Mouse (Mus musculus) NIH3T3 (cell line): ENCODE measurements around the gene Hcfc2.

ENCODE experiments used
- DNase-seq: peaks from one replicate; pipeline ENCODE4 v3.0.0-alpha.2; 2012; ENCODE audit warnings: low read depth

The Hcfc2 gene

DNA sequence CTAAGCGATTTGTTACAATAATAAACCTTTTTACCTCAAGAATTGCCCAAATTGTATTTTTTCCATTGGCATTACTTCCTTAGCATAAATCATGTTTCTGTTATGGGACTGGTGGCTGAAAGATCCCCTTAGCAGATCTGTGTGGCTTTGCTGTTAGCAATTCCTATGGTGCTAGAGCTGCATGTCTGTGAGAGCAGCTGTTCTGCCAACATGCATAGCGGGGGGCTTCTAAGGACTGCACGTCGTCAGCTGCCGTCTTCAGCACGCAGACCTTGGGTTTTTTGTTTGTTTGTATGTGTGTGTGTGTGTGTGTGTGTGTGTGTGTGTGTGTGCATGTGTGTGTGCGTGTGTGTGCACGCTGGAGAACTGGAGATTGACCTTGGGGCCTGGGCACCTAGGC is 45.4 kb downstream of the Hcfc2 start:
- DNase-seq, result no peak

DNA sequence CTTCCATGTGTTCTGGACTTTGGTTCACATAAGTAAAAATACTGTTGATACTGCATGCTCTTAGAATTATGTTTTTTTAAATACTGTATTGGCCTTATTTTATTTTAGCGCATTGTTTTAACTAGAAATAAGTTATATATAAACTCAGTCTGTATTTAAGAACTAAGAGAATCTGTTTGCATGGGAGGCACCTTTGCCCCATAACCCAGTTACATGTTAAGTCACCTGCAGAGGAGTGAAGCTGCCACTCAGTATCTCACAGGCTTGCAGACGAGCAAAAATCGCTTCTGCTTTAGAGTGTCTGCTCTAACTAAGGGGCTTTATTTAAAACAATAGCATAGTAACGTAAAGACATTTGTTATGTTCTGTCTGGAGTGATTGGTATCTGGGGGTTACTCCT is 45.9 kb downstream of the Hcfc2 start:
- DNase-seq, result no peak

DNA sequence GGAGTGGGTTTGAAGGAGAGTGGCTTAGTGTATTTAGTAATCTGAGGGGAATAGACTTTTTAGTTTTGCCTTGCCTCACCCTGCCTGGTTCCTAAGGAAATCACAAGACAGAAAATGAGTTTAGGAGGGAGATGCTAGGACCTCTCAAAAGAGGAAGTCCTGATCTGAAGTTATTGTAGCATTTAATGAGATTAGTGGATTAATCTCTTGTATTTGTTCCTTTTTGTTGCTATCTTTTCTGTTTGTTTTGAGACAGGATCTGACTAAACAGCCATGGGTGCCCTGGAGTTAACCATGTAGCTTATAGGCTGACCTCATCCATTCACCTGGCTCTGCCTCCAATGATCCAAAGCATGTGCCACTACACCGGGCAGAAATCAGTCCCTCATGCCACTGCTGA is 46.6 kb downstream of the Hcfc2 start:
- no peak for DNase-seq

DNA sequence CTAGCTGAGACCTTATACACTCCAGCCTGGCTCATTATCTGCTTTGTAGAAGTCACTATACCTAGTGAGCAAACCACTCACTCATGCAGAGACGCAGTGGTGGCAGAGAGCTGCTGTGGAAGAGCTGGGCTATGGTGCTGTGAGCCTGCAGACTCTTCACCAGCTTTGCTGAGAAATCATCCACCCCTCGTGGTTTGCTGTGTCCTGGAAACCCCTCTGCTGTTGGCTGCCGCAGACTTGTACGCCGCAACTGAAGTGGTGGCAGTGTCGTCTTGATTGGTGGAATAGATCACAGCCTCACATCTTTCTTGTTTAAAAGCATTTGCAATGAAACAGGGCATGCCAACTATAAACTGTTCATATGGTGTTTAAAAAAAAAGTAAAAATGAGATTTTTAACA is 48.3 kb downstream of the Hcfc2 start:
- DNase-seq, result no peak

DNA sequence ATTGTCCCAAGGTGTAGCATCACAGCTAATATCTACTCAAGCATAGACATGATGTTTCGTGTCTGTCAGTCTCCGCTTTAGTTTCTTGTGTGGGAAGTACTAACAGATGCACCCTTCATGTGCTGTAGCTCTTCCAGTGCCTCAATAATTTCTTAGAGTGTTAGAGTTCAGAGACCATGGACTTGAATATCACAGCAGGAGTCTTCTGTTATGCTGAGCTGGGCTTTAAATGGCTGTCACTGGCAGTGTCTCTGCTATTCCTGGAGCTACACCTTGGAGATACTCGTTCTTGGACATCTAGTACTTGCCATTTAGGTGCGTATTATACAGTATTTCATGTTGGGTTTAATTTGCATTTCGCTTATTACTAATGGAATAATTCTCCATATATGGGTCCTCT is 49.3 kb downstream of the Hcfc2 start:
- DNase-seq, result no peak

DNA sequence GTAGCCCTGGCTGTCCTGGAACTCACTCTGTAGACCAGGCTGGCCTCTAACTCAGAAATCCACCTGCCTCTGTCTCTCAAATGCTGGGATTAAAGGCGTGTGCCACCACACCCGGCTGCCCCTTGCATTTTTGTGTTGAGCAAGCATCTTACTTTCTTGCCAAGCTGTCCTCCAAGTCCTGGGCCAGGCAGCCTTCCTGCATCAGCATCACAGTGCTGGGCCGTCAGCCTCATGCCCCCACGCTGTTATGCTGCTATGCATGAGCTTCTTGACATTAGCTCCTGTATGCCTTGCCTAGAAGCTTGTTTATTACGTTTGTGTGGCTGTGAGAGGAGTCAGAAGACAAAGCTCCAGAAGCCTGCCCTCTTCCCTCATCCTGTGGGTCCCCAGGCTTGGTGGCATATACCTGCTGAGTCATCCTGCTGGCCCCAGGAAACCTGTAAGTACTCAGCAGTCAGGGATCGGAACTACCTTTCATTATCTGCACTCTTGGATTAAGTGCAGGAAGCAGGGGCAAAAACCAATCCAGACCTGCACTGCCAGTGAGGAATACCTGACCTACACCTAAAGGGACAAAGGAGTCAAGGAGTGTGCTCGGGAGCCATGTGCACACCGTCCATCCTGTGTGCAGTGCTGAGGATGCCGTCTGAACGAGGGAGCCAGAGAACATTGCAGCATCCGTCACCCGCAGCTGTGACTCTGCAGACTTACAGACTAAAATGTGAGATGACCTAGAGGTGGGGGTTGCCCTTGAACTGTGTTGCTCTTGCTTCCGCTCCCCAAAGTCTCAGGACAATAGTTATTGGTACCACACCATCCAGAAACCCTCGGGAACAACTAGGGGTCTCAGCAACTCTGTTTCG is 51.3 kb downstream of the Hcfc2 start:
- DNase-seq, result no peak

DNA sequence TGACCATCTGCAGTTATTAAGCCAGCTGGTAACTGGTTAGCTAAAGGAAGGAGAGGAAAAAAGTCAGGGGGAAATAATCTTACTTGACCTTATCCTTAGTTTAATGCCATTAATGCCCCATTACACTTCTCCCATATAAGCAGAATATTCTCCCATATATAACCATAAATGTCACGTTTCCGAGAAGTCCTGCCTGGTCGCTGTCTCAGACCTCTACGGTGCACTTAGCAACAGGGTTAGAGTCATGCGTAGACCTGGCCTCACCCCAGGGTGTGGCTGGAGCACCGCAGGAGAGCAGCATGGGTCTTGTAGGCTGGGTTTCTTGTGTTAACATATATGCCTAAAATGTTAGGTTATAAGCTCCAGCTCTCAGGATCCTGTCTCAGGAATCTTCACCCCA is 54.8 kb downstream of the Hcfc2 start:
- DNase-seq, result no peak

DNA sequence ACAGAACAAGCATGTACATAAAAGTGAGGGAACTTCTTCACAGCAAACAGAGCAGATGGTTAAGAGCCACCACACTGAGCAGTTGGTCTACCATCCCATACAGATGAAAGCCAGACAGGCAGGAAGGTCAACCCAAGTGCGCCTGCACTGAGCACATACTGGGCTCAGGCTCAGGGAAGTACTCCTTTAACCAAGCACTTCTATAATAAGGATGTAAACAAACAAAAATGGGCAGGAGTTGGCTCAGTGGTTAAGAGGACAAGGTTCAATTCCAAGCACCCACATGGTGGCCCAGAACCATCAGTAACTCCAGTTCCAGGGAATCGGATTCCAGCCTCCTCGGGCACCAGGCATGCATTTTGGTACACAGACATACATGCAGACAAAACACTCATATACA is 57.0 kb downstream of the Hcfc2 start:
- no peak for DNase-seq

DNA sequence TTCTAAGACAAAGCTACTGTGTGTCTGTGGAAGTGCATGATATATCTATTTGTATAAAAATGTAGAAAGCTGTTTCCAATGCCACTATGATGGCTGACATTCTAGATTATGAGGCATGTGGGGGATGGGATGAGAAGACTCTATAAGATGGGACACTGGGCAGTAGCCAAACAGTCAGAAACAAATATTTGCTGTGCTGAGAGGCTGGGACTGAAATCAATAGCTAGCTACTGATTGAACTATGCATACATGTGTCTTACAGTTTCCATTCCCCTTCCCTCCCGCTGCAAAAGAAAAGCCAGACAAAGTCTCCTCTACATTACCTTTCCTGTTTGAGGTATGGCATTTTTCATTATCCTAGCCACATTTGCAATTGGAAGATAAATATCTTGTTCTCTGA is 58.7 kb downstream of the Hcfc2 start:
- no peak for DNase-seq

DNA sequence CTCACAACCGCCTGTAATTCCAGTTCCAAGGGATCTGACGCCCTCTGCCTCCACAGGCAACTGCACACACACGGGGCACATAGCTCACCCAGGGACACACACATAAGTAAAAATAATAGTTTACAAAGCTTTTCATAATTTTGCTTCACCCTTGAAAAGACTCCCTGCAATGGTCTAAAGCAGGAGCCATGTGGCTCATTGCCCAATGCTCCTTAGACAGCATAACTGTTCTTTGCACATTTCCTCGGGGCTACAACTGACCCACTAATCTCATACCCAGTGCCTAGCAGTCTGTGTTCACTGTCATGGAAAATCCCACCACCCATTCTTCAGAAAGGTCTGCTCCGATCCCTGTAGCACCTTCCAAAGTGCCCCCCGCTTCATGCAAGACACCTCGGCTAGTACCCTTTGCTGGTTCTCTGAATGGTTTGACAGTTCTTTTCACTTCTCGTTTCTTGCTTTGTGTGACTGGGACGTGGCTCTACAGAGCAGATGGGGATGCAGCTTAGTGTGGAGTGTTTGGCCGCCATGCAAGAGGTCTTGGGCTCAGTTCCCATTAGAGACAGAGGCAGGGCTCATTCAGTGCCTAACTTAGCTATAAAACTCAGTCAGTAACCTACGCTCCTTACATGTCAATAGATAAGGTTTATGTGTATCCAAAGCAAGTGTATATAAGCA is 59.4 kb downstream of the Hcfc2 start:
- no peak for DNase-seq

DNA sequence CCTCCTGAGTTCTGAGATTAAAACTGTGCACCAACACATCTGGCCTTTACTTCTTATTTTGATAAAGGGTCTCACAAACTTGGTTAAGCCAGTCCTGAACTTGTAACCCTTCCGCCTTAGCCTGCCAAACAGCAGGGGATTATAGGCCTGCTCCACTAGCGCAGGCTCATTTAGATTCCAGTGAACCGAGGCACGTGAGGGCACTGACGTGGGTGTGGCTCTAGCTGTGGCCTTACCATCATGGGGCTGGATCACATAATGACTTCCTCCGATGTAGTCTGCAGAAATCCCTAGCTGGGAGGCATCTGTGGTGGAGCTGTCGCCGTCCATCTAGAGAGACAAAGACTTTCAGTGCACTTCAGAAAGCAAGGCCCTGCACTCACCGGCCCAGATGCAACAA is 60.5 kb downstream of the Hcfc2 start:
- DNase-seq, result no peak

DNA sequence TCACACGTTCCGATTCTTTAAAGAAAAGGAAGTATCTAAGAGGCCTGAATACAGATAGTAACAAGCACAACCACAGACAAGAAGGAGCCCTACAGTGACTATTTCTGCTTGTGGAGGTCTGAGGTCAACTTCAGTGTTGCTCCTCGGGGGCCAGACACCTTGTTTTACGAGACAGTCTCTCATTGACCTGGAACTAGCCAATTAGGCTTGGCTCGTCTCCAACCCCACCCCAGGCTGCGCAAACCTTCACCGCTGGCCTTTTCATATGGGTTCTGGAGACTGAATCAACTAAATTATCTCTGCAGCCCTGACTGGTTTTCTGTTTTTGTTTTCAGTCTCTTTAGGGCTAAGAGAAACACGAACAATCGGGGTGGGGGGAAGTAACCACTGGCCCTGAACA is 61.4 kb downstream of the Hcfc2 start:
- DNase-seq, result no peak

DNA sequence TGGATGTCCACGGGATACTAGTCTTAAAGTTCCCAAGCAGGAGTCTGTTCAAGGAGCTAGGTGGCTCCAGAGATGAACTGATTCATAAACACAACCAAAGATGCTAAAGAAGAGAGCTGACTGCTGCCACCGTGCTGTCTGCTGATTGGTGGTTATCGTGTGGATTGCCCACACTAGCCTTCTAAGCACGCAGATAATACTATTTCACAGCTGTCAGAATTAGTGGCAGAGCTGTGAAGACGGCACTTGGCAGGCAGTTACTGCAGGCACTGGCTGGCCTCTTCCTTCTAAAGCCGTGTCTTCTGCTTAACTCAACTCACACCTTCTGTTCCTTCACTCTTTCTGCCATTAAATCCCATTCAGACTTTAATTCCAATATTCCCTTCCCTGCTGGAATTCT is 62.4 kb downstream of the Hcfc2 start:
- DNase-seq, result no peak

DNA sequence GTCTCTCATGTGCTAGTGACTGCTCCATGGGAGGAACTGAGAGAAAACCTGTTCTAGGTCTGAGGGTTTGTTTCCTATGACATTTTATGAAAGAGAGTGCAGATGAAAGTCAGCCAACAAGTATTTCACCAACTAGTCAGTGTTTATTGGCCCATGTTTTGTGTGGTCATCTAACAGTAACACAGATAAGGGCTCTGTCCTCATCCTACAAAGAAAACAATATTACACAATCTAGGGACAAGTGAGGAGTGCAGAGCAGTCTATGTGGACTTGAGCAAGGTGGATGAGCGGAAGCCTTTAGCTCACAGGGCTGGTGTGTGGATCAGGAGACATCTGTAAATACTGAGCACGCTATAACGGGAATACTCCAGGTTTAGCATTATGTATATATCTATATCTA is 62.9 kb downstream of the Hcfc2 start:
- DNase-seq, result no peak

DNA sequence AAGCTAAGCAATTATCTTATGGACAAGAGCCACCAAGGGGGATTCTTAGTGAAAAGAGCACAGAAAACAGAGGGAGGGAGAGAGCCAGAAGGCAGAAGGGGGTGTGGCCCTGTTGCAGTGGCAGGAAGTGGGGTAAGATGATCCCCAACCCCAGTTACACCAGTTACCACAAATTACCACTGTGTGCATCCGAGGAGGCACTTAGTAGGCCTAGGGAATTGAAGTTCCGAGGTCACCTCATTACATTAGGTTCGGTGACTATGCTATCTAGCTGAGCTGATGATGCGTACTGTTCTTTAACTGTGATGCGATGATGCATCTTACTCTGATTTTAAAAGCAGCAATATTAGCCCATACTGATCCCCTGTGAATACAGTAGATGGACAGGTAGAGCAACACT is 63.7 kb downstream of the Hcfc2 start:
- DNase-seq, result no peak

DNA sequence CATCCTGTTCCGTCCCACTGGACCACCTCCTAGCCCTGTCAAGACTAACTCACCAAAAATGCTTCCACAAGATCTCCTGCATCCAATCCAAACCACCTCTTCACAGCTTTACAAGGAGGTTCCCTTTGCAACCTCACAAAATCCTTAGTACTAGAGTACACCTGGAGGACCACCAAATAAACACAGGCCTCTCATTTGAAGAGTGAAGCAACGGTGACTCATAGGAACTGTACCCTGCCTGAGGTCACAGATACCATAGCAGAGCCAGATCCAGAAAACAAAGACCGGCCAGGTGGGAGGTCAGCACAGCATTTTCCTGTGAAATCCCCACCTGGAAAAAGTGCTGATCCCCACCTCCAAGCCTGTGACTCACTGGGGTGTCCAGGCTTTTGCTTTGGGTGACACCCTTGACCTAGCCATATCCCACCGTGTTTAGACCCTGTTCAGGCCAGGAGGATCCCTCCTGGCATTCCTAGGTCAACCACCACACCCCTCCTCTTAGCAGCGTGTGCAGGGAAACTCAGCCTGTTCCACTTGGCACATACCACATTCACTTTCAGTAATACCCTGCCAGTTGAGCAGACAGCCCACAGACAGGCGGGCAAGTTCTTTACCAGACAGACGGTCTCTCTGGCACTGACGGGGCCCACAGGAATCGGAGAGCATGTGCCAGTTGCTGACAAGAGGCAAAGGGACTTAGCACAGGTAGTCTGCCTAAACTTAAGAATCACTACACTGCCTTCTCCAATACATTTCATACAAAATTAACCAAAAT is 65.3 kb downstream of the Hcfc2 start:
- no peak for DNase-seq

DNA sequence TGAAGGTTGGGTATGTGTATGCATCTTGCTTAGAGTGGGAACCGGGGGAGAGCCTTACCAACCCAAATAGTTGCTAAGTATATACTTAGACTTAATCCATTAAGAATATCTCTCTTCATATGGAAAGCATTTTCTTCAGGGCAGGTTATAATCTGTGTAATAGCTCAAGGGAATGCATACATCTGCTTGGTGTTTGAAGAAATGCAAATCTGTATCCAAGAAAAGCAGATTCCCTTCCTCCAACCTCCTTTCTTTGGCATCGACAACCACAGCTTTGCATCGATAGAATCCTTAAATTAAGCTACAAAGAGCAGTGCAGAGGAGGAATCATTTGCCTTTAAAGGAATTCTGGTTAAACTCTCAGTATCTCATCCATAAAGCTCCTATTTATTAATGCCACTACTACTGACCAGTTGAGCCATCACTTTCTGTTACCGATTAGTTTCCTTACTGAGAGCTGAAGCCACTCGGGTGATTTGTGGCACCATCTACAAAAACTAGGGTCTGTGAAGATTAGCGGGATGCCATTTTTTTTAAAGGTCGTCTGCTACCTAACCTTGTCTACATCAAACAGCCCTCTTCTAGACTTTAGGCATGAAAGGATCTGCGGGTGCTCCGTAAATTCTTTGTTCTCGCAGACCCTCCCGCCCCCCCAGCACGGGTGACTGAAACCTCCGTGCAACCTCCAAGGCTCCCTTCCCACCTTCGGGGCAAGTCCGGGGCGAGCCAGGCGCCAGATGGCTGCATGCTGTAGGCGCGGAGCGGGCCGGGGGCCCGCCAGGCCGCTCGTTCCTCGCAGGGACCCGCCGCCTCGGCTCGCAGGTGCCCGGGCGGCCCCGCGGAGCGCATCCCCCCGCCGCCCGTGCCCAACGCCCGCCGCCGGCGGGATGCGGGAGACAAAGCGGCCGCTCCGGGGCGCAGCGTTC is 67.1 kb downstream of the Hcfc2 start:
- peak; percentile 57 for DNase-seq

DNA sequence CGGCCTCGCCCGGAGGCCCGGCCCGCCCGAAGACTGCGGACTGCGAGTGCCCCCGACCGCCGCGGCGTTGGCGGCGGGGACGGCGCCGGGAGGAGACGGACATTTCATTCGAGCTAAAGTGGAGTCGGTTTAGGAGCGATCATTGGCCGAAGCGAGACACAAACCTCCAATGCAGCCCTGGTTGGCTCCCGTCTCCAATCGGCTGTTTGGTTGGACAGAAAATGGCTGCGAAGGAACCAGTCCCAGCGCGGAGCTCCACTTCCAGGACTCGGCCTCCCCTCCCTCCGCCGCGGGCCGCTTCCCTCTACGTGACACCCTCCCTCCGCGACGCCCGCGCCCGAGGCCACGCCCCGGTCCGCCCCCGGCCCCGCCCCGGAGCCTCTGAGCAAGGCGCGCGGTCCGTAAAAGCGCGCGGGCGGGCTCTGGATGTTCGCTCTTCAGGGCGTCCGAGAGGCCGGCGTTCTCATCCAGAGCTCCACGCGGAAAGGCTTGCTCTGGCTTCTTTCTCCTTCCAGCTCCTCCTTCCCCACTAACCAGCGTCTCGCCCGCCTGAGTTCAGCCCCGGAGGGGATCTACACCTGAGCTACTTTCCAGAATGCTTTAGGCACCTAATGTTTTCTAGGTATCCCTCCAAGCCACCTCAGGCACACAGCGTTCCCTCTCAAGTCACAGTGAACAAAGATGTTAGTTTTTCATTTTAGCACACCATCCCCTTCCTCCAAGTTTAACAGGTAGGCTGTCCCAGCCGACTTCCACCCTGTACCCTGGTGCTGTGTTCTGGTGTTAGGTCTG is 68.1 kb downstream of the Hcfc2 start, which contains the start of gene Nfyb:
Gene Nfyb (minus strand): TSS at position 305 of the 792 bp plus-strand sequence.
- DNase-seq, result peak; percentile 98

DNA sequence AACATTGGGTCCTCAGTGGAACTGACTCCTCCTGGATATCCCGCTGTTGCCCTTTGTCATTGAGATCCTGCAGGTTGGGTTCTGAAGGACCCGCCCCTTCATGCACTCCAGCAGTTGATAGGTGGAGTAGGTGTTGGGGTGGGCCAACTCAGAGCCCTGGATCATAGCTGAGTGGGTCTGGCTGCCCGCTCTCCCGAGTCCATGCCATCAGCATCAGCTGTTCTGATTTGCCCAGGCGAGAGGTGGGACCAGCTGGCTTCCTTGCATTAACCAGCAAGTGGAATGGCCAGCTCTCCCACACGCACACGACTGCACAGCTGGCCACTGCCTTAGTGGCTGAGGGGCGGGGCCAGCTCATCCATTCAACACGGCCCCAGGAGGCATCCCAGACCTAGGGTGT is 72.9 kb downstream of the Hcfc2 start:
- no peak for DNase-seq

DNA sequence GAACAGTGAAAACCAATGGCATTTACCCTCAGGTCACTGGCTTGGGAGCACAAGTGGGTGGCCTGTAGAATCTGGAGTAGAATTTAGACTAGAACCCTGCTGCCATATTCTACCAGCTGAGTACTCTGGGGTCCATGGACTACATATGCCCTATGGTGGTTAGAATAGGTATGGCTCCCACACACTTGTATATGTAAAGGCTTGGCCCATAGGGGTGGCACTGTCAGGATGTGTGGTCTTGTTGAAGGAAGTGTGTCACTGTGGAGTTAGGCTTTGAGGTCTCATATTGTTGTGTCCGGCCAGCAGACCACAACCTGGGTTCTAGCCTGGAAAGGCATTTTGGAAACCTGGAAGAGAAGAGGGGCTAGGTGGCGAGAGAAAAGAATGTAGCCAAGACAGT is 74.8 kb downstream of the Hcfc2 start:
- DNase-seq, result no peak

DNA sequence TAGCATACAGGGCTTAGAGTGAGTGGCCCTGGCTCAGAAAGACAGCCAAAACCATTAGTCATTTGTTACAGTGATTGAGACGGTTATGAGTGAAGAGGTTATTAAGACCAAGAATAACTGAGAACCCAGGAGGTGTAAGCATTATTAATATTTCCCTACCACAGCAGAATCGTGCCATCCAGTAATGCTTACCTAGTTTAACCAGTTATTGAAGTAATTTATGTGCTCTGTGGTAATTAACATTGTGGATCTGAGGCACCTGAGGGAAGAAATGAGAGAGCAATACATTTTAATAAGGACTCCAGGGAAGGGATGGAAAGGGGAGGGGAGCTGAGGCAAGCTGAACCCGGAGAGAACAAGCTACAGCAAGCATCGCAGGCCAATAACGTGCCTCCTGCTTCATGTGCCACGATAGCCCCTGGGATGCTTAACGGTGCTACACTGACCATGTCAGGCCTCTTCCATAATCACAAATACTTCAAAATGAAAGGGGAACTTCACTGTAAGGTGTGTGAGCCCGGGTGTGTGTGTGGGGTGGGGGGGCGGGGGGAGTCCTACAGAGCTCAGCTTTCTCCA is 75.7 kb downstream of the Hcfc2 start:
- peak; percentile 20 for DNase-seq
